Mouse (Mus musculus) neural tube, embryonic 10.5 days (tissue): ENCODE results near the gene Ank2.
A peak's percentile ranks its signal among the peaks of the same experiment; 100 is the strongest.

Source experiments
- DNase-seq: peaks from one replicate; pipeline ENCODE4 v3.0.0-alpha.2; 2017; ENCODE audit warnings: low spot score; ENCODE audit errors: extremely low spot score

The Ank2 gene

GRCm38 (mm10) chr3:127498742-127499400 lies at the start of gene Ank2:
Gene Ank2 (minus strand): TSS chr3:127499350.
- DNase-seq: peak; percentile 65

- DNase-seq: peak; percentile 22
These were observed 48.7 kb upstream of the Ank2 start for GRCm38 (mm10) chr3:127547882-127548281.

- no peak for DNase-seq
These were observed 45.5 kb upstream of the Ank2 start for GRCm38 (mm10) chr3:127544610-127545121.

GRCm38 (mm10) chr3:127543976-127544375 lies 44.8 kb upstream of the Ank2 start:
- no peak for DNase-seq

- no peak for DNase-seq
These were observed 40.0 kb upstream of the Ank2 start for GRCm38 (mm10) chr3:127539193-127539592.

- no peak for DNase-seq
These were observed 31.1 kb upstream of the Ank2 start for GRCm38 (mm10) chr3:127530293-127530692.

- DNase-seq: no peak
These were observed 30.7 kb upstream of the Ank2 start for GRCm38 (mm10) chr3:127529824-127530223.

- no peak for DNase-seq
These were observed 30.1 kb upstream of the Ank2 start for GRCm38 (mm10) chr3:127529210-127529609.

- no peak for DNase-seq
These were observed 28.4 kb upstream of the Ank2 start for GRCm38 (mm10) chr3:127527465-127528034.

- DNase-seq: no peak
These were observed 26.2 kb upstream of the Ank2 start for GRCm38 (mm10) chr3:127525188-127525819.

- DNase-seq: no peak
These were observed 22.0 kb upstream of the Ank2 start for GRCm38 (mm10) chr3:127521156-127521555.

GRCm38 (mm10) chr3:127520300-127520699 lies 21.1 kb upstream of the Ank2 start:
- no peak for DNase-seq

GRCm38 (mm10) chr3:127515251-127515650 lies 16.1 kb upstream of the Ank2 start:
- DNase-seq: no peak

- no peak for DNase-seq
These were observed 14.5 kb upstream of the Ank2 start for GRCm38 (mm10) chr3:127513699-127514098.

GRCm38 (mm10) chr3:127512794-127513335 lies 13.7 kb upstream of the Ank2 start:
- DNase-seq: no peak

GRCm38 (mm10) chr3:127511786-127512746 lies 12.9 kb upstream of the Ank2 start:
- DNase-seq: no peak

GRCm38 (mm10) chr3:127507878-127508783 lies 9.0 kb upstream of the Ank2 start:
- no peak for DNase-seq

GRCm38 (mm10) chr3:127498197-127498741 lies 881 bp downstream of the Ank2 start:
- DNase-seq: peak; percentile 52

GRCm38 (mm10) chr3:127492663-127493062 lies 6.5 kb downstream of the Ank2 start:
- no peak for DNase-seq

GRCm38 (mm10) chr3:127487302-127487701 lies 11.8 kb downstream of the Ank2 start:
- no peak for DNase-seq
